Comparison of ENCODE assay signal across 23 mouse cellular contexts in genomic region chr5:97174446-97174845, GRCm38 (mm10).
DNase-seq lines count a peak whose midpoint lies in the region; ATAC-seq and TF ChIP-seq lines count a peak whose summit lies in the region.
"Had no signal": no experiment of that assay in that cellular context is flagged by ENCODE, and none has a peak within 500 bp of the region (broad histone marks: within the 10 kb centered on the region; RNA-seq: fewer than 3 reads in every experiment).

No protein-coding gene starts in this region.

- H3K27ac ChIP-seq in layer of hippocampus, adult 2 months: peak overlapping the region; percentile 36; the same call in 1 of the 2 replicates
- no peak overlapping the region for H3K27ac ChIP-seq in hindbrain, embryonic 10.5 days

- no peak overlapping the region for H3K4me3 ChIP-seq in layer of hippocampus, adult 2 months
- H3K4me3 ChIP-seq in hindbrain, embryonic 10.5 days: no peak overlapping the region

- no peak for DNase-seq in frontal cortex, postnatal 10 days (ENCODE audit: low spot score in 2 of 2)
- no peak for DNase-seq in layer of hippocampus, adult 2 months (ENCODE audit: low spot score in 2 of 2)
- no peak for DNase-seq in layer of hippocampus, adult 9-10 months (ENCODE audit: low spot score)
- DNase-seq in right cerebral cortex, adult 18-20 months: peak; percentile 5
- DNase-seq in right cerebral cortex, postnatal 36 days (ENCODE audit: low spot score in 2 of 2): no peak
- peak; percentile 29 for DNase-seq in brain, adult 2 months (ENCODE audit: low read depth, low spot score)
- no peak for DNase-seq in hindbrain, embryonic 10.5 days (ENCODE audit: low spot score)
- DNase-seq: adrenal gland, adult 2 months; adrenal gland, adult 8-10 months; adrenal gland, postnatal 10 days; adrenal gland, postnatal 14 days; adrenal gland, postnatal 25 days; adrenal gland, postnatal 36 days; B cell, adult 2 months; cerebellum, adult 11 months; cerebellum, adult 11-12 months; cerebellum, adult 18-20 months had no signal

- no peaks in the 10 kb centered on the region for H3K36me3 ChIP-seq in hindbrain, embryonic 10.5 days
- H3K36me3 ChIP-seq: G1E had no signal

- H3K27me3 ChIP-seq in hindbrain, embryonic 10.5 days (ENCODE audit: insufficient read depth, poor library complexity, severe bottlenecking): no peaks in the 10 kb centered on the region
- H3K27me3 ChIP-seq: CH12.LX had no signal

- ATAC-seq in frontal cortex, adult (ENCODE audit: low TSS enrichment): peak; percentile 96
- ATAC-seq: activated CD4-positive, CD25-positive, alpha-beta regulatory T cell, adult 4 months; CD4-positive, CD25-positive, alpha-beta regulatory T cell, adult 4 months; Patski had no signal

- H3K4me1 ChIP-seq in hindbrain, embryonic 10.5 days (replicated peaks): peaks cover 6% of the 10 kb centered on the region; the same call in 1 of the 2 replicates

- no peaks in the 10 kb centered on the region for H3K9me3 ChIP-seq in hindbrain, embryonic 10.5 days
- H3K9me3 ChIP-seq: G1E had no signal

- TF ChIP-seq CTCF in layer of hippocampus, adult 2 months (conservative IDR thresholded peaks at IDR 0.05): no peak

- 88% methylated on average over 8 of the region's 8 CpGs for WGBS in hindbrain, embryonic 10.5 days

Comparison
In these comparisons a context has a peak if more than half of its experiments do, and no peak if none do; other contexts are left out.
1. DNase-seq: peak in right cerebral cortex, adult 18-20 months (single experiment) and brain, adult 2 months (single experiment); none in frontal cortex, postnatal 10 days (0 of 2), layer of hippocampus, adult 2 months (0 of 2), layer of hippocampus, adult 9-10 months (single experiment), right cerebral cortex, postnatal 36 days (0 of 2) and hindbrain, embryonic 10.5 days (single experiment).